Mouse (Mus musculus): ENCODE data around the gene 4930556J24Rik.
A peak's percentile ranks its signal among the peaks of the same experiment; 100 is the strongest.
"Not testable (repeated sequence)": the region's sequence is repeated elsewhere in the genome, so short reads cannot be mapped to it uniquely, and the experiment has no call there.

Gene 4930556J24Rik

DNA sequence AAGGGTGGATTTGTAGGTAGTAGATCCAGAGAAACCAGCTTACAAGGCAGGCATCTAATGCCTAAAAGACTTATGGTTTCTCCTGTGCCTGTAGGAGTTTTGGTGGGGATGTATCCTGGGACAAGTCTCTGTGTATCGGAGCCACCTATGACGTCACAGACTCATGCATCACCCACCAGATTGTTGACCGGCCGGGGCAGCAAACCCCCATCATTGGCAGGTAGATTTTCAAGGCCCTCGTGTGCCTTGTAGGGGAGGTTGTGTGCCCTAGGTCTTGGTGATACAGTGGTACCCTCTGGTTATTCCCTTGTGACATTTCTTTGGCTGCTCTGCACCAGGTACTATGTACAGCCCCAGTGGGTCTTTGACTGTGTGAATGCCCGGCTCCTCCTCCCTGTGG is at the start of gene 4930556J24Rik:
Gene 4930556J24Rik, minus strand, starts transcription at position 101 of the 400 bp plus-strand sequence.
- no peak for DNase-seq (ENCODE audit: low spot score in 2 of 2)

DNA sequence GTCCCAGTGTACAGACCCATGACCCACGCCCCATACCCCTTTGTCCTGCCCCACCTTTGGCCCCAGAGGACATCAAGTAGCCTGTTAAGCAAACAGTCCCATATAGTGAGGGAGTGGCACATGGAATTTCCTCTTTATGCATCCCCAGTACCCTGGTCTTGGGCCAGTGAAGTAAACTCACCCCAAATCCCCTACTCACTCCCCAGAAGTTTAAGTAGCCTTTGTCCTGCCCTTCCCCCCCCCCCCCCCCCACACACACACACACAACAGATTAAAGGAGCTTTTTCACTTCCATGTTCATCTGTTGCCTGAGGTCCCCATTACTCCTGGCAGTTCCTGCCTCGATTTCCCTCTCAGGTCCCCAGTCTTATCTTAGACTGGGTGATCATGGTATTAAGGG is 46.7 kb upstream of the 4930556J24Rik start:
- no peak for DNase-seq (ENCODE audit: low spot score in 2 of 2)

DNA sequence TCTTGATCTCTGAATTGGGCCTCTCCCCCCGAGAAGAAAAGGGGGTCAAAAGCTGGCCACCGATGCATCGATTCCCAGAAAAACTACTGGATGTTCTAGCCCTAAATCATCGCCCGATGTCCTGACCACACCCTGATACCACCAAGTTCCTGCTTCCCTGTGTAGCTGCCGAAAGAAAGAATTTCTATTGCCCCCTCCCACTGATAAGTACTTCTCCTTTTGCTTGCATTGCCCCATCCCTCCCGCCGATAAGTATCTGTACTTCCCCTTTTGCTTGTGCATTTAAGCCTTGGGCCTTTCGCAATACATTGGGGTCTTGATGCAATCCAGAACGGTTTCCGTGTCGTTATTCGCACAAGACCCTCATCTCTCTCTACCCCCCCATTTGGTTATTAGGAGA is 45.5 kb upstream of the 4930556J24Rik start:
- DNase-seq (ENCODE audit: low spot score in 2 of 2): not testable (repeated sequence)

GRCm38 (mm10) chr11:4015796-4016195 is 39.2 kb upstream of the 4930556J24Rik start:
- DNase-seq (ENCODE audit: low spot score in 2 of 2): not testable (repeated sequence)

- DNase-seq (ENCODE audit: low spot score in 2 of 2): no peak
Measured at GRCm38 (mm10) chr11:4012616-4013015, 36.0 kb upstream of the 4930556J24Rik start.

DNA sequence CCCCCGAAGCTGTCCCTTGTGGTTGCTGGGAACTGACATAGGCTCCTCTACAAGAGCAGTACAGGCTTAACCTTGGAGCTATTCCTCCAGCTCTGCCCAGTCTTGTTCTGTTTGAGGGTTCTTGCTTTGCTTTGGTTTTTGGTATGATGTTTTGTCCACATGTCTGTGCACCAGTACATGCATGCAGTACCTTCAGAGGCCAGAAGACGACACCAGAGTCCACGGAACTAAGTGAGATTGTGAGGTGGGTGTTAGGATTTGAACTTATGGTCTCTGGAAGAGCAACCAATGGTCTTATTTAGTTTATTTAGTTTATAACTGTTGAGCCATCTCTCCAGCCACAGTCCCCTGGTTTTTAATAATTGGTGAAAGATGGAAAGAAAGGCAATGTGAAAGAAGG is 29.9 kb upstream of the 4930556J24Rik start:
- no peak for DNase-seq (ENCODE audit: low spot score in 2 of 2)

GRCm38 (mm10) chr11:4005220-4005805 is 28.7 kb upstream of the 4930556J24Rik start:
- DNase-seq (ENCODE audit: low spot score in 2 of 2): no peak

DNA sequence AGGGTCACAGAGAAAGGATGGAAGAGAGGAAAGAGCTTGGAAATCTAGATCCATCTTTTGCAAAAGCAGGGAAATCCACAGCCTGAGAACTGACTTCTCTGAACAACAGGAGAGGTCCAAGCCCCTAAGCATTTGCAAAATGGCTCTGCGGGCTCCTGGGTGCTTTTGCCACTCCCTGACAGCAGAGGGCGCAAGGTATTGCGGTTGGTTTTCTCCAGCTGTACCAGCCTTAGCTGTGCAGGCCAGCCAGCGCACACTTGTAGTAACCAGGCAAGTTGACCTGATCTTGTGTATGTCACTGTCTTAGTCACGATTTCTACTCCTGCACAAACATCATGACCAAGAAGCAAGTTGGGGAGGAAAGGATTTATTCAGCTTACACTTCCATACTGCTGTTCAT is 25.0 kb upstream of the 4930556J24Rik start:
- DNase-seq (ENCODE audit: low spot score in 2 of 2): peak in 1 of 2 experiments; percentile 18

DNA sequence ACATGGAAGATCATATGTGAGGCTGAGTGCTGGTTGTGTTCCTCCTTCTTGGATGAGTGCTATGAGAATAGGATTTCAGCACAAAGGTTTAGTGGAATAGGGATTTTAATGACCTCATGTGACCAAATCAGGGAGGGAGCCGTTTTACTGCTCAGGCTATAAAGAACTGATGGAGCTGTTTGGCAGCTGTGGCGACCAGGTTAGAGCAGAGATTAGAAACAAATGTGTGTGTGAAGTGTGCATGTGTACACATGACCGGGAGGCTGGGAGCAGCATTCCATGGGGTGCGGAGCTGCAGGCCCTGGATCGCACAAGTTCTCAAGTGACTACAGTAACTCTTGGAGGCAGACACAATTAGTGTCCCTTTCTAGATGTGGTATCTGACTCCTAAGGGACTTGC is 23.0 kb upstream of the 4930556J24Rik start:
- no peak for DNase-seq (ENCODE audit: low spot score in 2 of 2)

- peak; percentile 3 to 11 for DNase-seq (ENCODE audit: low spot score in 2 of 2)
Measured at GRCm38 (mm10) chr11:3997978-3998720, 21.6 kb upstream of the 4930556J24Rik start.

GRCm38 (mm10) chr11:3996840-3997239 is 20.3 kb upstream of the 4930556J24Rik start:
- DNase-seq (ENCODE audit: low spot score in 2 of 2): no peak

DNA sequence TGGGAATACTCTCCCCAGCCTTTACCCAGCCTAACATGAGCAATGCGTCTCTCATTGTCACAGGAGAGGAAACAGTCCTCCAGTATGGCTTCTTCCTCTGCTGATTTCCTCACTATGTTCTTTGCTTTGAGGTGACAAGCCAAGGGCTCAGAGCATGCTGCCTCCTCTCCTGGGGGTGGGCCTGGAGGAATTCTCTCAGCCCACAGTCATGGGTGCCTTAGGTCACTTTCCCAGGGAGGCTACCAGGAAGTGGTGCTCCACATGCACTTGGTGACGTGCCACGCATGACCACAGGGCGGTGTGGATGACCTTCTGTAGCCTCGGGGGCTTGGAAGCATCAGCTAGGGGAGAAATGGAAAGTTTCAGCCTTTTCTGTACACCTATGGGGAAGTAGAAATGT is 18.9 kb upstream of the 4930556J24Rik start:
- DNase-seq (ENCODE audit: low spot score in 2 of 2): no peak

GRCm38 (mm10) chr11:3993914-3994313 is 17.3 kb upstream of the 4930556J24Rik start:
- no peak for DNase-seq (ENCODE audit: low spot score in 2 of 2)

DNA sequence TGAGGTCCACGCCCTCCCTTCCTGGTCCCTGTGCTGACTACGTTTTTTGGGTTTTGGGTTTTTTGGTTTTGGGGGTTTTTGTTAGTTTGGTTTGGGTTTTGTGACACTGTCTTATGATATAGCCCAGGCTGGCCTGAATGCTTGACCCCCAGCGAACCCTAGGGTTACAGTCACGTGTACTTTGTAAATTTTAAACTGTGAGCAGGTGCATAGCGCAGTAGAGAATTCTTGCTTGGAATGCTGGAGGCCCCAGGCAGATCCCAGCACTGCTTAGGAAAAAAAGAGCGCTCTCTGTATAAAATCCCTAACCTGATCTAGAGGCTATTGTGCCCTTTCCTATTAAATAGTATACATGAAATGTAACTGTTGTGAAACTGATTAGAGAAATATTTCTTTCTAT is 16.6 kb upstream of the 4930556J24Rik start:
- DNase-seq (ENCODE audit: low spot score in 2 of 2): no peak

DNA sequence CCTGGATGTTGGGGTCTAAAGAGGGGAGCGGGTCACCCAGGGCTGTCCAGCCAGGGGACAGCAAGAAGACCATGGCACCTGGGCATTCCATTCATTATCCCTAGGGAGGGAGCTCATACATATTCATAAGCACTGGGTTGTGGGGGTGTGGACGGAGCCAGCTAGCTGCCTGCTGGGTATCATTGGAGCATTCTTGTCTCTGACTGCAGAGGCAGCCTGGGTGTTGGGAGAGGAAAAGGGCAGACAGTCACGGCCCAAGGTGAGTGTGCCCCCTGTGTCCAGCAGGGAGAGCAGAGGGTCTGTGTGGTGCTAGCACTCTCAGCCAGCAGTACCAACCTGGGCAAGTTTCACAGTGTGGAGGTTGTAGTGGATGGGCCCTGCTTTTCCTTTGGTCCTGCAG is 13.2 kb upstream of the 4930556J24Rik start:
- DNase-seq (ENCODE audit: low spot score in 2 of 2): no peak

DNA sequence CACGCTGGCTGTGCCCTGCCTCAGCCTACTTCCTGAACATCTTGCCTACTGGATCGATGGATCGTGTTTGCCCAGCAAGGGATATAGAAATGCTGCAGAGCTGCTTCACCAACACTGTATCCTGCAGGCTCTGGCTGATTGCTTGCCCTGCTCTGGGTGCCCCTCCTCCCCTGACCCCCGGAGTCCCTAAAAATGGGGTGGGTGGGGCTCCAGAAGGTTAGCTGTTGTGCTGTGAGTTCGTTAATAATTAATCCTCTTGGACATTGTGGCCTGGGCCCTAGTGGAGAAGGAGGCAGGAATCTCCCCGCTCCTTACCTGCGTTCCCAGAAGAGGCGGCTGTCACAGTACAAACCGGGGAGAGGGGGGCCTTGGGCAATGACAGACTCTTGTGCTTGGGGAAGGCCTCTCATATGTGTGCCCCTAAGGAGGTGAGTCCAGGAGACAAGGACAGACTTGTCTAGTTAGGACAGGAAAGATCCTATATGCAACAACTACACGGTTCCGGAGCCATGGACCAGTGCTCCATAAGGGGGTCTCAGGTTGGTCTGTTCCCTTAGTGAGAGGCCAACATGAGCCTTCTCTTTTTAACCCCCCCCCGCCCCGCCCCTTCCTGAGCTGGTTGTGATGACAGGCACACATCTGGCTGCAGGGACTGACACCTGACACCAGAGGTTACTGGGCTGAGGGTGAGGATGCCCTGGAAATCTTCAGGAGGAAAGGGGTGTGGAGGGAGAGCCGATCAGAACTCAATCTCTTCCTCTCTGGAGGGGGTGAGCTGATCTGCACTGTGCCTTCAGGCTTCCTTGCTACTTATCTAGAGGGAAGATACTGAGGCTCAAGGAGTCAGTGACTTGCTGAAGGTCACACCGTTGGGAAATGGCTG is 7.5 kb upstream of the 4930556J24Rik start:
- DNase-seq (ENCODE audit: low spot score in 2 of 2): no peak

DNA sequence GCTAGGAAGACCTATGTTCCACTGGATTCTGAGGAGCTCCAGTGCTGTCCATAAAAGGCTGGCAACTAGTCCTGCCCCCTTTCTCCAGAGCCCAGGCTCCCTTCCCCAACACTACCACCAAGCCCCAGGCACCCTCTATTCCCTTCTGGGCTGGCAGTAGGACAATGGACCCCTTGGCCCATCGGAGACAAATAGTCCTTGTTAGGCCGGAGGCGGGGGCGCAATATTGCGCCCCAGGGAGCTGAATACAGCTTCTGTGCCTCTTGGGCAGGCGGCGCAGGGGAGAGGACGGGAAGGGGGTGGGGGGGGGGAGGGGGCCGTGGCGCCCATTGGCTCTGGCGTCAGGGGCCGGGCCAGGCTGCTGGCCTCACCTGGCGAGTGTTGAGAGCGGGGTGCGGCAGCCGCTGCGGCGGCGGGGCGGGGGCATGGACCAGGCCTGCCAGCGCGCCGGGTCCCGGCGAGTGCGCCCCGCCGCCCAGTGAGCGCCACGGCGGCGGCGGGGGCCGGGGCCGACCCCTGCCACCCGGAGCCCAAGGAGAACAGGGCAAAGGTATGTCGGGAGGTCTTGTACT is 6.8 kb upstream of the 4930556J24Rik start, which contains the start of gene Gal3st1:
Gene Gal3st1, plus strand, starts transcription at position 346 of the 572 bp plus-strand sequence.
- DNase-seq (ENCODE audit: low spot score in 2 of 2): no peak

GRCm38 (mm10) chr11:3982275-3983209 is 6.0 kb upstream of the 4930556J24Rik start:
- DNase-seq (ENCODE audit: low spot score in 2 of 2): no peak

DNA sequence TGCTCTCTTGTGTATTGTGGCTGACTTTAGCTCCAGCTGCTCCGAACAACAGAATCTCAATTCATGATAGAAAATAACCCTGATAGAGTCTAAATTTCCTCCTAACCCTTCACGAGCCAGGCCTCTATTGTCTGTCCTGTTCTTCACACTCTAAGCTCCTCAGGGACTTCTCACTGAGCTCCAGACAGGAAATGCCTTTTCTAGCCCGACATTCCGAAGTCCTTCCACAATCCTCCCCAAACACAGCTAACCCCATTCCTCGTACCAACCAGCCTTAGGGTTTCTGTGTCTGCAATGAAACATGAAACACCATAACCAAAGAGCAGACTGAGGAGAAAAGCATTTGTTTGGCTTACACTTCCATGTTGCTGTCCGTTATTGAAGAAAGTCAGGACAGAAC is 5.0 kb upstream of the 4930556J24Rik start:
- DNase-seq (ENCODE audit: low spot score in 2 of 2): no peak

DNA sequence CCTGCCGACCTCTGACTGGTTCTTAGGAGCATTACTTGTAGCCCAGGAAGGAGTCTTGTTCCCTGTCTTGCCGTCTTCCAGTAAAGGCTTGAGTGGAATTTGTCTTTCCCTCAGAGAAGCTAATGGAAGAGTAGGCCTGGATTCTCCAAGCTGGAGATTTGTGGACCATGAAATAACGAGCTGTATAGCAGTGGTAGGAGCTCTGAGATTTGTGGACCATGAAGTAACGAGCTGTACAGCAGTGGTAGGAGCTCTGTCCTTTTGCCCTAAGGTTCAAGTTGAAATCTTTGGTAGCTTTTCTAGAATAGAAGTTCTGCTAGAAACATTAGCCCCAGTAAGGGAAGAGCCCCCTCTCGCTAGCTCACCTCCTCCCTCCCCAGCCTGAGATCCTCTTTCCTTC is 1.8 kb upstream of the 4930556J24Rik start:
- no peak for DNase-seq (ENCODE audit: low spot score in 2 of 2)

- no peak for DNase-seq (ENCODE audit: low spot score in 2 of 2)
Measured at GRCm38 (mm10) chr11:3974311-3974710, 2.3 kb downstream of the 4930556J24Rik start.

All from spleen, postnatal 36 days (tissue).